Mouse (Mus musculus): ENCODE measurements around the gene Fsip1. TPM values are rescaled to one million over a fixed set of nuclear protein-coding genes. Genes with fewer than 3 reads are reported as not detected.

Gene Fsip1
- polyA plus RNA-seq, 1 experiment from 2014 or later = 0.42 TPM

- ATAC-seq (ENCODE audit: insufficient number of reproducible peaks, insufficient read depth, low FRiP score, low read depth) = no peak
- no peaks in the 10 kb centered on the region for H3K9me3 ChIP-seq (ENCODE audit: control insufficient read depth, low read length)
- no peak overlapping the region for H3K9ac ChIP-seq (ENCODE audit: low read length)
- H3K4me1 ChIP-seq (ENCODE audit: control insufficient read depth in 2 of 2, insufficient read depth in 2 of 2, low read length in 2 of 2) = peaks cover 4 to 6% of the 10 kb centered on the region in 2 experiments; a peak in 3 of 4 replicates
- H3K36me3 ChIP-seq (ENCODE audit: control insufficient read depth, insufficient read depth, low read length) = peaks cover 79% of the 10 kb centered on the region
- no peaks in the 10 kb centered on the region for H3K27me3 ChIP-seq (ENCODE audit: control insufficient read depth, insufficient read depth, low read length)
- H3K4me3 ChIP-seq (ENCODE audit: control insufficient read depth in 1 of 2, insufficient read depth in 1 of 2, low read depth in 1 of 2, low read length in 2 of 2) = no peak overlapping the region
- H3K4me2 ChIP-seq (ENCODE audit: low read length) = no peak overlapping the region
- no peak overlapping the region for H3K27ac ChIP-seq (replicated peaks in 1 of 2; ENCODE audit: control insufficient read depth in 1 of 2, insufficient read depth in 1 of 2, low read depth in 2 of 2, low read length in 2 of 2)
- 72% methylated on average over 11 of the region's 11 CpGs for WGBS
Observed at GRCm38 (mm10) chr2:118117401-118117800, 139.4 kb downstream of the Fsip1 start.

DNA sequence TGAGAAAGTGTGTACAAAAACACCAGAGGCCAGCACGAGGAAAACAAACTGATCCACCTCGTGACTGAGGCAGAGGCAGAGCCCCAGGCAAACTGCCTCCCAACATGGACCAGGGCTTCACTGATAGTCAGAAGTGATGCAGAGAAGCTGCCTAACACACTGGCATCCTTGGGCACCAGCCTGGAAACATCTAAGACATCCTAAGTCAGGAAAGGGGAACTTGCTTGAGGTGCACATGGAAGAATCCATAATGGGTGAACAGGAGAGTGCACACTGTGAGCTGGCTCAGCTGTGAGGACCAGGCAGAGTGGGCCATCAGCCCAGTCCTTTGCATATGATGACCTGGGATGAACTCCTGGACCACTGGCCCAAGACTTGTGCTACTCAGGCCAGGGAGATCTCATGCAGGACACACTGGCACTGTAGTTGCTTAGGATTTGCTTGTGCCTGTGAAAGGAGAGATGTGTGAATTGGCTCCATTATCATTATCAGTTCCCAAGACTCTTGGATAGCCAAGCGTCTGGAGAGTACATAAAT, 139.9 kb downstream of the Fsip1 start:
- no peaks in the 10 kb centered on the region for H3K27me3 ChIP-seq (ENCODE audit: control insufficient read depth, insufficient read depth, low read length)
- H3K9me3 ChIP-seq (ENCODE audit: control insufficient read depth, low read length) = no peaks in the 10 kb centered on the region
- no peak overlapping the region for H3K4me2 ChIP-seq (ENCODE audit: low read length)
- no peak overlapping the region for H3K9ac ChIP-seq (ENCODE audit: low read length)
- peaks cover 7 to 8% of the 10 kb centered on the region in 2 experiments; a peak in 3 of 4 replicates for H3K4me1 ChIP-seq (ENCODE audit: control insufficient read depth in 2 of 2, insufficient read depth in 2 of 2, low read length in 2 of 2)
- H3K27ac ChIP-seq (replicated peaks in 1 of 2; ENCODE audit: control insufficient read depth in 1 of 2, insufficient read depth in 1 of 2, low read depth in 2 of 2, low read length in 2 of 2) = no peak overlapping the region
- 69% methylated on average over 3 of the region's 3 CpGs for WGBS
- ATAC-seq (ENCODE audit: insufficient number of reproducible peaks, insufficient read depth, low FRiP score, low read depth) = no peak
- peaks cover 74% of the 10 kb centered on the region for H3K36me3 ChIP-seq (ENCODE audit: control insufficient read depth, insufficient read depth, low read length)
- no peak overlapping the region for H3K4me3 ChIP-seq (ENCODE audit: control insufficient read depth in 1 of 2, insufficient read depth in 1 of 2, low read depth in 1 of 2, low read length in 2 of 2)

DNA sequence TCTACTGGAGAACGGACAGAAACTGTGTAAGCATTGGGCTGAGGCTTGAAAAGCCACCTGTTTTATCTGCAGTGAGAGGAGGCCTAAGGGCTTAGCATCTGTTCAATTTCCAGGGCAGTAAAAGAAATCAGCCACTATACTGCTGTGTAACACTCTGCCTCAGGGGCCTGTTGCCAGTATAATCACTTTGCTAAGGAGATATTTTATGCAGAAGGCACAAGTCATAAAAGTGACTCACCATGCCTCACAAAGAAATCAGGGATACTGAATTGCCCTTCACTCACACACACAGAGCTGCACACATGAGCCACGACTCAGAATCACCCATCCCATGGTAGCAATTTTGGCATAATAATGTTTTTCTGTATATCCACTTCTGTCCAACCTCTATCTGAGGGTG, 140.6 kb downstream of the Fsip1 start:
- 67% methylated on average over 2 of the region's 2 CpGs for WGBS
- Histone ChIP-seq H3K9ac (ENCODE audit: low read length) (no peak overlapping the region), H3K4me3 (ENCODE audit: control insufficient read depth in 1 of 2, insufficient read depth in 1 of 2, low read depth in 1 of 2, low read length in 2 of 2) (no peak overlapping the region), H3K36me3 (ENCODE audit: control insufficient read depth, insufficient read depth, low read length) (peaks cover 68% of the 10 kb centered on the region), H3K9me3 (ENCODE audit: control insufficient read depth, low read length) (no peaks in the 10 kb centered on the region), H3K4me1 (ENCODE audit: control insufficient read depth in 2 of 2, insufficient read depth in 2 of 2, low read length in 2 of 2) (peaks cover 7 to 8% of the 10 kb centered on the region in 2 experiments; a peak in 3 of 4 replicates), H3K4me2 (ENCODE audit: low read length) (no peak overlapping the region), H3K27me3 (ENCODE audit: control insufficient read depth, insufficient read depth, low read length) (no peaks in the 10 kb centered on the region), H3K27ac (replicated peaks in 1 of 2; ENCODE audit: control insufficient read depth in 1 of 2, insufficient read depth in 1 of 2, low read depth in 2 of 2, low read length in 2 of 2) (no peak overlapping the region)
- ATAC-seq (ENCODE audit: insufficient number of reproducible peaks, insufficient read depth, low FRiP score, low read depth) = no peak

- H3K9me3 ChIP-seq (ENCODE audit: control insufficient read depth, low read length) = no peaks in the 10 kb centered on the region
- no peaks in the 10 kb centered on the region for H3K27me3 ChIP-seq (ENCODE audit: control insufficient read depth, insufficient read depth, low read length)
- H3K9ac ChIP-seq (ENCODE audit: low read length) = no peak overlapping the region
- no peak overlapping the region for H3K4me2 ChIP-seq (ENCODE audit: low read length)
- peaks cover 63% of the 10 kb centered on the region for H3K36me3 ChIP-seq (ENCODE audit: control insufficient read depth, insufficient read depth, low read length)
- 83% methylated on average over 7 of the region's 7 CpGs for WGBS
- no peak overlapping the region for H3K4me3 ChIP-seq (ENCODE audit: control insufficient read depth in 1 of 2, insufficient read depth in 1 of 2, low read depth in 1 of 2, low read length in 2 of 2)
- ATAC-seq (ENCODE audit: insufficient number of reproducible peaks, insufficient read depth, low FRiP score, low read depth) = no peak
- peaks cover 7 to 9% of the 10 kb centered on the region in 2 experiments; a peak in 3 of 4 replicates for H3K4me1 ChIP-seq (ENCODE audit: control insufficient read depth in 2 of 2, insufficient read depth in 2 of 2, low read length in 2 of 2)
- H3K27ac ChIP-seq (replicated peaks in 1 of 2; ENCODE audit: control insufficient read depth in 1 of 2, insufficient read depth in 1 of 2, low read depth in 2 of 2, low read length in 2 of 2) = no peak overlapping the region
Observed at GRCm38 (mm10) chr2:118115647-118116046, 141.1 kb downstream of the Fsip1 start.

- no peaks in the 10 kb centered on the region for H3K27me3 ChIP-seq (ENCODE audit: control insufficient read depth, insufficient read depth, low read length)
- H3K9me3 ChIP-seq (ENCODE audit: control insufficient read depth, low read length) = no peaks in the 10 kb centered on the region
- peak overlapping the region; percentile 38; the same call in 1 of the 2 replicates for H3K9ac ChIP-seq (ENCODE audit: low read length)
- 75% methylated on average over 10 of the region's 10 CpGs for WGBS
- peaks cover 16 to 17% of the 10 kb centered on the region in 2 experiments for H3K4me1 ChIP-seq (ENCODE audit: control insufficient read depth in 2 of 2, insufficient read depth in 2 of 2, low read length in 2 of 2)
- H3K36me3 ChIP-seq (ENCODE audit: control insufficient read depth, insufficient read depth, low read length) = peaks cover 53% of the 10 kb centered on the region
- H3K4me2 ChIP-seq (ENCODE audit: low read length) = peak overlapping the region; percentile 92
- ATAC-seq (ENCODE audit: insufficient number of reproducible peaks, insufficient read depth, low FRiP score, low read depth) = no peak
- no peak overlapping the region for H3K27ac ChIP-seq (replicated peaks in 1 of 2; ENCODE audit: control insufficient read depth in 1 of 2, insufficient read depth in 1 of 2, low read depth in 2 of 2, low read length in 2 of 2)
- H3K4me3 ChIP-seq (ENCODE audit: control insufficient read depth in 1 of 2, insufficient read depth in 1 of 2, low read depth in 1 of 2, low read length in 2 of 2) = peak overlapping the region; percentile 3 to 52; a peak in 3 of 4 replicates
Observed at GRCm38 (mm10) chr2:118114671-118115070, 142.1 kb downstream of the Fsip1 start.

DNA sequence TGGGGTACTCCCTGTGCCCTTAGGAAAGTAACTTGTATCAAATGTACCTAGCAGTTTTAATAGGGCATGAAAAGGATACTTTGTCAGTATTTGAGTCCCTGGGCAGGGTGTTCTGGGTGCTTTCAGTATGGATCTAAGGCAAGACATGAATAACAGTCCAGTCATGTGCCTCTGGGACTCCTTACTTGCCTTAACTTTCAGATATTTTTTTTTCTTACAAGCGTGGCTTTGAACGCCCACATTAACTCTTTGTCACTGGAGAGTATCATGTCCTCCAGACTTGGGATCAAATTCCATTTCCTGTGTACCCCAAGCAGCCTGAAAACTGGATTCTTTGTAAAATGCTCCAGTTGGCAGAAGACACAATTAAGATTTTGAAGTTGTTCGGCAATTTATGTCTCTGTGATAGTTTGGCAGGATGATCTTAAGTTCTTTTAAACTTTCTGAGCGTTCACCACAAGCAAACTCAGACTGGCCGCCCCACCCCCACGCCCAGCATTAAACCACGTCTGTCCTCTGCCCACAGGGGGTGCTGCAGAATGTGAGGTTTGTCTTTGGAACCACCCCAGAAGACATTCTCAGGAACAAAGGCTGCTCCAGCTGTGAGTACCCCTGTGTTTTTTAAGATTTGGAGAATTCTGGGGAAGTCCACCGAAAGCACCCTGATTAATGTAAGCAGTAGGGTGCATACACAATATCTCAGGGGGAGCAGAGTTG, 142.8 kb downstream of the Fsip1 start:
- Histone ChIP-seq H3K9ac (ENCODE audit: low read length) (peak overlapping the region; percentile 75), H3K4me3 (ENCODE audit: control insufficient read depth in 1 of 2, insufficient read depth in 1 of 2, low read depth in 1 of 2, low read length in 2 of 2) (peak overlapping the region; percentile 3 to 52; a peak in 3 of 4 replicates), H3K27me3 (ENCODE audit: control insufficient read depth, insufficient read depth, low read length) (no peaks in the 10 kb centered on the region), H3K4me1 (ENCODE audit: control insufficient read depth in 2 of 2, insufficient read depth in 2 of 2, low read length in 2 of 2) (peaks cover 17 to 18% of the 10 kb centered on the region in 2 experiments), H3K4me2 (ENCODE audit: low read length) (peak overlapping the region; percentile 92), H3K36me3 (ENCODE audit: control insufficient read depth, insufficient read depth, low read length) (peaks cover 46% of the 10 kb centered on the region), H3K27ac (replicated peaks in 1 of 2; ENCODE audit: control insufficient read depth in 1 of 2, insufficient read depth in 1 of 2, low read depth in 2 of 2, low read length in 2 of 2) (no peak overlapping the region), H3K9me3 (ENCODE audit: control insufficient read depth, low read length) (no peaks in the 10 kb centered on the region)
- no peak for ATAC-seq (ENCODE audit: insufficient number of reproducible peaks, insufficient read depth, low FRiP score, low read depth)
- WGBS = 61% methylated on average over 8 of the region's 8 CpGs

DNA sequence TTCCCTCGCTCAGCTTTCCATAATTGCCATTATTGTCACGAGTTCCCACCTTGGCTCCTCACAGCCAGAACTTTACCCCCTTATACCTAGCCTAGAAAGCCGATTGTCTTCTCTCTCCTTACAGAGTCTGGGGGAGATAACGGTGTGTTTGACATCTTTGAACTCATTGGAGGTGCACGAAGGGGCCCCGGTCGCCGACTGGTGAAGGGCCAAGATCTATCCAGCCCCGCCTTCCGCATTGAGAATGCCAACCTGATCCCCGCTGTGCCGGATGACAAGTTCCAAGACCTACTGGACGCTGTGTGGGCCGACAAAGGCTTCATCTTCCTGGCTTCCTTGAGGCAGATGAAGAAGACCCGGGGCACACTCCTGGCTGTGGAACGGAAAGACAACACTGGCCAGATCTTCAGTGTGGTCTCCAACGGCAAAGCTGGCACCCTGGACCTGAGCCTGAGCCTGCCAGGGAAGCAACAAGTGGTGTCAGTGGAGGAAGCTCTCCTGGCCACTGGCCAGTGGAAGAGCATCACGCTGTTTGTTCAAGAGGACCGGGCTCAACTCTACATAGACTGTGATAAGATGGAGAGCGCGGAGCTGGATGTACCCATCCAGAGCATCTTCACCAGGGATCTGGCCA, 143.8 kb downstream of the Fsip1 start:
- ATAC-seq (ENCODE audit: insufficient number of reproducible peaks, insufficient read depth, low FRiP score, low read depth) = no peak
- Histone ChIP-seq H3K9ac (ENCODE audit: low read length) (peak overlapping the region; percentile 75), H3K4me1 (ENCODE audit: control insufficient read depth in 2 of 2, insufficient read depth in 2 of 2, low read length in 2 of 2) (peaks cover 17 to 18% of the 10 kb centered on the region in 2 experiments), H3K27ac (replicated peaks in 1 of 2; ENCODE audit: control insufficient read depth in 1 of 2, insufficient read depth in 1 of 2, low read depth in 2 of 2, low read length in 2 of 2) (no peak overlapping the region), H3K27me3 (ENCODE audit: control insufficient read depth, insufficient read depth, low read length) (no peaks in the 10 kb centered on the region), H3K36me3 (ENCODE audit: control insufficient read depth, insufficient read depth, low read length) (peaks cover 36% of the 10 kb centered on the region), H3K4me2 (ENCODE audit: low read length) (peak overlapping the region; percentile 92), H3K9me3 (ENCODE audit: control insufficient read depth, low read length) (no peaks in the 10 kb centered on the region), H3K4me3 (ENCODE audit: control insufficient read depth in 1 of 2, insufficient read depth in 1 of 2, low read depth in 1 of 2, low read length in 2 of 2) (peak overlapping the region; percentile 52 to 87)
- 35% methylated on average over 21 of the region's 21 CpGs for WGBS

Measured in heart, embryonic 14.5 days (tissue).